Mouse (Mus musculus) heart, embryonic 12.5 days (tissue): ENCODE data around the gene 1700011M02Rik. TPM values are rescaled to one million over a fixed set of nuclear protein-coding genes. Genes with fewer than 3 reads are reported as not detected.

Experiments used
- polyA plus RNA-seq: library from polyadenylated mRNA; unstranded; fragments of >200 nt; fragmentation: Nextera tagmentation; extraction: Ambion mirVana; gene quantifications from 2 replicates; pipeline ENCODE4 v1.2.1, GENCODE M21; 2016

Gene 1700011M02Rik
- polyA plus RNA-seq, 1 experiment from 2014 or later = not detected

Other genes with a start within 250 kb of the 1700011M02Rik start
- not detected in 2 replicates for gene Gm3880, start 221.9 kb upstream of the 1700011M02Rik start, polyA plus RNA-seq
- gene Gm9112, start 201.3 kb upstream of the 1700011M02Rik start, polyA plus RNA-seq = not detected in 2 replicates
- gene Dmrtc1b, start 201.0 kb upstream of the 1700011M02Rik start, polyA plus RNA-seq = not detected in 2 replicates
- gene Dmrtc1c1, start 105.9 kb upstream of the 1700011M02Rik start, polyA plus RNA-seq = not detected in 2 replicates
- not detected in 2 replicates for gene Dmrtc1c2, start 54.3 kb upstream of the 1700011M02Rik start, polyA plus RNA-seq
- not detected in 2 replicates for gene 1700031F05Rik, start 40.9 kb upstream of the 1700011M02Rik start, polyA plus RNA-seq
- 0.18 and 0.33 TPM in 2 replicates for gene Dmrtc1a, start 218 bp upstream of the 1700011M02Rik start, polyA plus RNA-seq
- not detected in 2 replicates for gene 1700018G05Rik, start 19.5 kb downstream of the 1700011M02Rik start, polyA plus RNA-seq